Comparison of ENCODE assay signal across 22 mouse cellular contexts in the genomic region with DNA sequence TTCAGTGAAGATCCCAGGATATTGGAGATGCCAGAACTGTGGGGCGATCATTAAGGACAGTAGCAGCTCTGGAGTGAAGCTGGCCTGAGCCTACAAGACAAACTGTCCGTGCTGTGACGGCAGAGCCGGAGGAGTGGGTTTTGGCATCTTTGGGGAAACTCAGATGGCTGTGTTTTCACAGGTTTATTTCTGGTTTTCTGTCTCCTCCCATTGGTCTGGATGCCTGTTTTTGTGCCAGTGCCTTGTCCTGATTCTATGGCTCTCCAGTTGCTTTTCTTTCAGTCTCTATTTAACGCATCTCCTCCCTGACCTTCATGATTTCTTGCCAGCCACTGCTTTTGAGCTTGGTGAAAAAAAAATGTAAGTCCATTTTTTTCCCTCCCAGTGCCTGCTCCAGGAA. TPM values are rescaled to one million over a fixed set of nuclear protein-coding genes. Genes with fewer than 3 reads are reported as not detected.
DNase-seq lines count a peak whose midpoint lies in the region; TF ChIP-seq lines count a peak whose summit lies in the region.
"Had no signal": no experiment of that assay in that cellular context is flagged by ENCODE, and none has a peak within 500 bp of the region (broad histone marks: within the 10 kb centered on the region; RNA-seq: fewer than 3 reads in every experiment).

No protein-coding gene starts in this region.

- no peaks in the 10 kb centered on the region for H3K27me3 ChIP-seq in cerebellum, adult 2 months (ENCODE audit: control insufficient read depth, insufficient read depth, low read length)
- H3K27me3 ChIP-seq: embryonic facial prominence, embryonic 13.5 days; forebrain, embryonic 13.5 days; heart, embryonic 13.5 days; hindbrain, embryonic 15.5 days had no signal

- no peak overlapping the region for H3K27ac ChIP-seq in cerebellum, adult 2 months (ENCODE audit: insufficient read depth, low read length)
- H3K27ac ChIP-seq: embryonic facial prominence, embryonic 13.5 days; forebrain, embryonic 13.5 days; heart, embryonic 13.5 days; hindbrain, embryonic 15.5 days had no signal

- no peak overlapping the region for H3K4me3 ChIP-seq in cerebellum, adult 2 months (replicated peaks; ENCODE audit: insufficient read depth, low read depth, low read length)
- H3K4me3 ChIP-seq: embryonic facial prominence, embryonic 13.5 days; forebrain, embryonic 13.5 days; heart, embryonic 13.5 days; hindbrain, embryonic 15.5 days had no signal

- WGBS in cerebellum, adult 2 months, result 38% methylated on average over 5 of the region's 5 CpGs

- no peaks in the 10 kb centered on the region; the same call in 1 of the 2 replicates for H3K4me1 ChIP-seq in cerebellum, adult 2 months (ENCODE audit: control insufficient read depth, insufficient read depth, low read length)
- H3K4me1 ChIP-seq: embryonic facial prominence, embryonic 13.5 days; forebrain, embryonic 13.5 days; heart, embryonic 13.5 days; hindbrain, embryonic 15.5 days had no signal

- no peak for TF ChIP-seq CTCF in cerebellum, adult 2 months (IDR thresholded peaks at IDR 0.05; ENCODE audit: borderline replicate concordance, insufficient read depth, low read depth, low read length)

- no peak for TF ChIP-seq POLR2A in cerebellum, adult 2 months (IDR thresholded peaks at IDR 0.05; ENCODE audit: borderline replicate concordance, insufficient read depth, low read length)

- peak; percentile 20 to 33 for DNase-seq in cerebellum, adult 2 months
- DNase-seq in cerebellum, adult 11 months, result no peak
- DNase-seq in frontal cortex, postnatal 36 days (ENCODE audit: low spot score in 2 of 2), result peak; percentile 5 to 37
- no peak for DNase-seq in frontal cortex, postnatal 25 days (ENCODE audit: low spot score in 2 of 2)
- peak; percentile 2 to 20 for DNase-seq in right cerebral cortex, postnatal 36 days (ENCODE audit: low spot score in 2 of 2)
- no peak for DNase-seq in right cerebral cortex, adult 2 months (ENCODE audit: low spot score in 2 of 2)
- no peak for DNase-seq in adrenal gland, postnatal 36 days
- DNase-seq: adrenal gland, postnatal 10 days; B cell, adult 2 months; cerebellum, adult 8-10 months; forebrain, postnatal 0 days; gastrocnemius, postnatal 36 days; heart, postnatal 36 days had no signal

RNA-seq across cellular contexts. Expression of a gene that starts 8.7 kb away (rescaled TPM):
- not detected in 2 replicates for polyA plus RNA-seq in cerebellum, adult 2 months (2012; rRNA removed)
- total RNA-seq in adrenal gland, postnatal 36 days (2021), result not detected
- total RNA-seq: adrenal gland, postnatal 10 days; forebrain, postnatal 0 days; G1E; gastrocnemius, adult 8-10 months; gastrocnemius, postnatal 36 days; heart, postnatal 36 days had no signal
- polyA plus RNA-seq: CD4-positive, CD25-positive, alpha-beta regulatory T cell, adult 4 months; embryonic facial prominence, embryonic 13.5 days; forebrain, embryonic 13.5 days; forebrain, postnatal 0 days; G1E; heart, embryonic 13.5 days; heart, postnatal 0 days; hindbrain, embryonic 11.5 days had no signal

RNA-seq across cellular contexts. Expression of a gene that starts 12.8 kb away (rescaled TPM):
- polyA plus RNA-seq in cerebellum, adult 2 months (2012; rRNA removed), result not detected in 2 replicates
- not detected for total RNA-seq in adrenal gland, postnatal 36 days (2021)
- total RNA-seq: adrenal gland, postnatal 10 days; forebrain, postnatal 0 days; gastrocnemius, adult 8-10 months; gastrocnemius, postnatal 36 days; heart, postnatal 36 days had no signal
- polyA plus RNA-seq: CD4-positive, CD25-positive, alpha-beta regulatory T cell, adult 4 months; embryonic facial prominence, embryonic 13.5 days; forebrain, embryonic 13.5 days; forebrain, postnatal 0 days; G1E; heart, embryonic 13.5 days; heart, postnatal 0 days; hindbrain, embryonic 11.5 days; hindbrain, embryonic 15.5 days had no signal

RNA-seq across cellular contexts. Expression of a gene that starts 22.3 kb away (rescaled TPM):
- 0.15 TPM in 1 of 2 replicates, not detected in the other for polyA plus RNA-seq in cerebellum, adult 2 months (2012; rRNA removed)
- 1 to 10 TPM in 1 of 2 experiments, under 1 TPM in 1; 0.43 to 1.4 TPM for total RNA-seq in adrenal gland, postnatal 36 days (2021)
- total RNA-seq: adrenal gland, postnatal 10 days; forebrain, postnatal 0 days; G1E; gastrocnemius, adult 8-10 months; gastrocnemius, postnatal 36 days; heart, postnatal 36 days had no signal
- polyA plus RNA-seq: CD4-positive, CD25-positive, alpha-beta regulatory T cell, adult 4 months; embryonic facial prominence, embryonic 13.5 days; forebrain, embryonic 13.5 days; forebrain, postnatal 0 days; G1E; heart, embryonic 13.5 days; heart, postnatal 0 days; hindbrain, embryonic 11.5 days; hindbrain, embryonic 15.5 days had no signal

RNA-seq across cellular contexts. Expression of a gene that starts 25.6 kb away (rescaled TPM):
- polyA plus RNA-seq in cerebellum, adult 2 months (2012; rRNA removed), result not detected in 2 replicates
- total RNA-seq in adrenal gland, postnatal 36 days (2021), result not detected
- total RNA-seq: adrenal gland, postnatal 10 days; forebrain, postnatal 0 days; gastrocnemius, adult 8-10 months; gastrocnemius, postnatal 36 days; heart, postnatal 36 days had no signal
- polyA plus RNA-seq: CD4-positive, CD25-positive, alpha-beta regulatory T cell, adult 4 months; embryonic facial prominence, embryonic 13.5 days; forebrain, embryonic 13.5 days; forebrain, postnatal 0 days; G1E; heart, embryonic 13.5 days; heart, postnatal 0 days; hindbrain, embryonic 11.5 days; hindbrain, embryonic 15.5 days had no signal

RNA-seq across cellular contexts. Expression of a gene that starts 30.2 kb away (rescaled TPM):
- not detected in 2 replicates for polyA plus RNA-seq in cerebellum, adult 2 months (2012; rRNA removed)
- not detected for total RNA-seq in adrenal gland, postnatal 36 days (2021)
- total RNA-seq: adrenal gland, postnatal 10 days; forebrain, postnatal 0 days; heart, postnatal 36 days had no signal
- polyA plus RNA-seq: CD4-positive, CD25-positive, alpha-beta regulatory T cell, adult 4 months; embryonic facial prominence, embryonic 13.5 days; forebrain, embryonic 13.5 days; forebrain, postnatal 0 days; G1E; heart, embryonic 13.5 days; heart, postnatal 0 days; hindbrain, embryonic 11.5 days; hindbrain, embryonic 15.5 days had no signal

Comparison
In these comparisons a context has a peak if more than half of its experiments do, and no peak if none do; other contexts are left out.
1. DNase-seq: peak in cerebellum, adult 2 months (2 of 2), frontal cortex, postnatal 36 days (2 of 2) and right cerebral cortex, postnatal 36 days (2 of 2); none in cerebellum, adult 11 months (single experiment), frontal cortex, postnatal 25 days (0 of 2), right cerebral cortex, adult 2 months (0 of 2) and adrenal gland, postnatal 36 days (0 of 2).